Mouse (Mus musculus): ENCODE measurements around the gene Gm45062.

Gm45062 gene

DNA sequence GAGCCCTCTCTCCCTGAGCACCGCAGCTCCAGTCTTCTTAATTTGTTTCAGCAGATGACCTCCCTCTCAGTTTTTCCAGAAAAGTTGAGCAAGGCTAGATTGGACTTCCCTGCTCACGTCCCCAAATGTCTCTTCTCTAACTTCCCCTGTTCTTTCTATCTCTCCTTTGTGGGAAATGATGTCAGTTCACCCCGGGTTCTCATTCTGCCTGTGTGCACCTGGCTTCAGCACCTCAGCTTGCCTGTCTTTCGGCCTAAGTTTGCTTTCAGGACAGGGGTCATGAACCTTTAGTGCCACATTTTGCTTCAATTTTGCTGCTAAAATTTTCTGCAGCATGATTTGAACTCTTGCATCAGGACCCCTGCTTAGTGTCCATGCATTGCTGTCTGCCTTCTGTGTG lies 95.6 kb downstream of the Gm45062 start:
- in situ Hi-C loops (cut with MboI; ENCODE audit: low pct_unique_long_range_greater_than_20kb in 1 of 2, low sequenced_read_pairs in 2 of 2, unreplicated experiment in 1 of 2) = no loop called here

DNA sequence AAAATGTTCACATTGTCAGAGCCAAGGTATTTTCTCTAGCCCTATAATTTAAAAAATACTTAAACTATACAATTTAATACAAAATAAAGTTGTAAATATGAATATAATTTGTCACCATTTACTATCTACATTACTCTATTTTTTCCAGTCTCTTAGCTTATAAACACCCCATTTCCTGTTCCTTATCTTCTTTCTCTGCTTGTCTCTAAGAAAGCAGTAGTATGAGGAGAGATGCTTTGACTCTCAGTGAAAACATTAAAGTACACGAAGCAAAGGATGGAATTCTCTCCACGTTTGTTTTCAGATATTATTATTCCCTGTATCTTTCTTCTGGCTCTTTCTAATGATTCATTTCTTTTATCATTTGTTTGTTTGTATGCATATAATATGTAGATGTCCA lies 99.0 kb downstream of the Gm45062 start:
- in situ Hi-C loops (cut with MboI; ENCODE audit: low pct_unique_long_range_greater_than_20kb in 1 of 2, low sequenced_read_pairs in 2 of 2, unreplicated experiment in 1 of 2) = no loop called here

DNA sequence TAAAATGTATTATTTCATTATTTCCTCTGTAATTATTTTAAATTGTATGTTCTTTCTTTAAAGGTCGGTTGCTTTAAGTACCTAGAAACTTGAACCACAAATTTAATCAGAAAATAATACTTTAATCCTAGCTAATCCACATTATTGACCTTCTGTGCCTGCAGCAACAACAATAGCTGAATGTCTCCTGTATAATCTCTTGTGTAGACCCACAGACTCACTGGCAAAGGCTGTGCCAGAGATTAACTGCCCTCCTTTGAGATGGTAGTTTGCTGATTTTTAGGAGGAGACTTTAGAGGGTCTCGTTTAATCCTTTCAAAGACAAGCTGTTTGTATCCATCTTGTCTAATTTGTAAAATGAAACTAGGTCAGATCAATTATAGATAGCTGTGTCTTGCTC lies 99.5 kb downstream of the Gm45062 start:
- in situ Hi-C loops (cut with MboI; ENCODE audit: low pct_unique_long_range_greater_than_20kb in 1 of 2, low sequenced_read_pairs in 2 of 2, unreplicated experiment in 1 of 2) = no loop called here

DNA sequence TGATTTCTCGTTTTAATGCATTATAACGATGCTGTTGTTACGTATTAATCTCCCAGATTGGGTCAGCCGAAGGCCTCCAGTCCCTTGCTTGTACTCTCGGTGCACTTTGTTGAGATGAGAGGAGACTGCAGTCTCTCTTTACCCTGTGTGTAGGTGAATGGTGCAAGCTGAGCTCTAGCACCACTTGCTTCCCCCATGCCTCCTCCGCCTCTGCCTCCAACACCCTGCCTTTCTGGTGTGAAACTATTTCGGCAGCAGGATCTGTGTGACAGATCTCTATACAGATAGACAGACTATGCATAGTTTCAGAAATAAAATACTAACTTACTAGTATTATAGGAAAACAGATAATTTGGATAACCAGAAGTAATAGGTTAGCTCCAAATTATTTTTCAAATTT lies 101.6 kb downstream of the Gm45062 start:
- in situ Hi-C loops (cut with MboI; ENCODE audit: low pct_unique_long_range_greater_than_20kb in 1 of 2, low sequenced_read_pairs in 2 of 2, unreplicated experiment in 1 of 2) = no loop called here

DNA sequence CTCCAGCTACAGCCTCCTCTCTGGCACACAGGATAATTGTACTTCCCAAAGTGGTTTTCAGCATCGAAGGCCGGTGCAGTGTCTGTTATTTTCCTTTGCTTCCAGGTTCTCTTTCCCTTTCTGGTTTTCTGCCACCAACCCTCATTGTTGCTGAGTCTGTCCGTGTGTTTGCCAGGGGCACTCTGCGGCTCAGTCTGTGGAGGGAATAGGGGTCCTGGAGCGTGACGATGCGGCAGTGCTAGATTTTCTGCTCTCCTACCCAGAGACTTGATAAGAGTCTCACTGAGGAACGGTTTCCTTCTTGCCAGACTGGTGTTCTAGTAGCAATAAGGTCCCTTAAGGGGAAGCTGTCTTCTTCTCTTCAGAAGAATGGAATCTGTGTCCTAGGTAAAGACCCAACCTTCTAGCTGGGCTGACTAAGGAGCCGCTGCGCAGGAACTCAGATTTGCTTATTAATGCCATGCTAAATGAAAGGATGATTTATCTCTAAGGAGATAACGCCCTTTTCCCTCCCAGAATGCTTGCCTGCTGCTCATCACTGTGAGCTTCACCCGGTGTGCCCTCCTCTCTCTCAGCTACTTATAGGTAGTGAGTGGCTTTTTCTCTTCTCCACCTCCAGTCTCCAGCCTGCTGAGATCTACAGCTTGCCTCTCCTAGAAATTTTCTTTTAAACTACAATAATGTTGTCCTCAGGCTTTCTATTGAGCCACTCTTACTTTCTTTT lies 104.9 kb downstream of the Gm45062 start:
- in situ Hi-C loops (cut with MboI; ENCODE audit: low pct_unique_long_range_greater_than_20kb in 1 of 2, low sequenced_read_pairs in 2 of 2, unreplicated experiment in 1 of 2) = no loop called here

DNA sequence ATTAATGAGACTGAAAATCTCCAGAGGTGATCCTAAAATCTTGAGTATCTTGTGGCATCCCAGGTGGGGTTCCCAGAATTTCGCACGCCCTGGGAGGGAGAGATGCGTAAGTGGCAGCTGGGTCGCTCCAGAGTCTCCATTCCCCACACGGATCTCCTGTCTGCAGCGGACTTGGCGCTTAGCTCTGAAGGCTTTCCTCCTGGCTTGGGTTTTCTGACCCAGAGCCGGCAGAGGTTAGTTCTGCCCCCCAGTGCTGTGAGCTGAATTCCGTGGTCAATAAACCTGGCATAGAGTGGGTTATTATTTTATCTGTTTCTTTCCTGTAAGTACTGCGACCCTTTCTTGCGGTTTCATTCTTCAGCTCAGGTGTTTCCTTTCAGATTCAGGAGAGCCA lies 105.5 kb downstream of the Gm45062 start:
- in situ Hi-C loops (cut with MboI; ENCODE audit: low pct_unique_long_range_greater_than_20kb in 1 of 2, low sequenced_read_pairs in 2 of 2, unreplicated experiment in 1 of 2) = no loop called here

DNA sequence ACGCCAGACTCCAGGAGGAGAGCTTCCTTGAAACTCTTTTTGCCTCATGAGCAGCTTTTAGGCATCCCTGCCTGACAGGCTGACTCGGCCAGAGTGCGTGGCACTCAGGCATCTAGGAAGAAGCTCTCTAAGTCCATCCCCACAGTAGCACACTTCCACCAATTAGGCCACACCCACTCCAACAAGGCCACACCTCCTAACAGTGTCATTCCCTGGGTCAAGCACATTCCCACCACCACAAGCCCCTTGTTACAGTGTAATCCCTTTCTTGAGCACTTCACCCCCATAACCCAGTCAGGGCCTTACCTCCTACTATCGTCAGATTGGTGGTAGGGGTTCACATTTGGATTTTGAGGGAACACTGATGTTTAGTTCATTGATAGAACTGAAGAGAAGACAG lies 108.4 kb downstream of the Gm45062 start:
- in situ Hi-C loops (cut with MboI; ENCODE audit: low pct_unique_long_range_greater_than_20kb in 1 of 2, low sequenced_read_pairs in 2 of 2, unreplicated experiment in 1 of 2) = no loop called here

DNA sequence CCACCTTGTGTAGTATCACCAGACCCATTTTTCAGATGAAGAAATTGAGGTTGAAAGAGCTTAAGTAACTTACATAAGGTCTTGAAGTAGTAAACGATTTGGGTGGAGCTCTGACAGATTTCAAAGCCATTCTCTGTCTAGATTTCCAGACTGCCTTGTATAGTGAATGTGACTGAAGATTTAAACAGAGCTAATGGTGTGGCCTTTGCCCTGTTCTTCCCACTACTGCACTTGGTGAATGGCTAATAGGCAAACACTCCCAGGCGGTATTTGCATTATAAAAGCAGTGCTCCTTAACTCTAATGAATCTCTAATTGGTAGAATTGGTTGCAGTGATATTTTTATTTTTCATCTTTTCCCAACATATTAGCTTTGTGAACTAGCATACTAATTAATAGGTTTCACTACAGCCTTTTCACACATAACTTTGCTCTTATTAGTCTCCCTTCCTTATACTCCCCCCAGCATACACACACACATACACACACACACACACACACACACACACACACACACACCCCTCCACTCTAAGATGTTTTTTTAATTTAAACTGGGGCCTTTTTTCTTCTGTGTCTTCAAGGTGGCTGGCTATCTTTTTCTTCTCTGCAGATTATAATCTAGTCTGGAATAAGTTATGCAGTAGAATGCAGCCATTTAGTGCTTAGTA lies 109.1 kb downstream of the Gm45062 start:
- in situ Hi-C loops (cut with MboI; ENCODE audit: low pct_unique_long_range_greater_than_20kb in 1 of 2, low sequenced_read_pairs in 2 of 2, unreplicated experiment in 1 of 2) = no loop called here

DNA sequence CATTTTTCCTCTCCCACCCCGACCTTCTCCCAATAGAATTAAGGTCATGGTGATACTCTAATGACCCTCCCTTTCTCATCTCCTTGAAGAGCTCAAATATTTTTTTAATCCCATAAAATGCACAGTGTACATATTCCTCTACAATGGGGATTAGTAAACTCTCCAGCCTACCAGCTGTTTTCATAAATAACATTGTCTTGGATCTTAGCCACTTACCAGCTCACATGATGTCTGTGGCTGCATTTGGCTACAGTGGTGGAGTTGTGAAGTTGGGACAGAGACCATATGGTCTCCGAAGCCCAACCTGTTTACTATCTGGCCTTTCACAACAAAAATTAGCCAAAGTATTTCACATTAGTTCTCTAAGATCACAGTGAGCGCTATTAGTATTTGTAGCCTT lies 111.4 kb downstream of the Gm45062 start:
- in situ Hi-C loops (cut with MboI; ENCODE audit: low pct_unique_long_range_greater_than_20kb in 1 of 2, low sequenced_read_pairs in 2 of 2, unreplicated experiment in 1 of 2) = no loop called here

DNA sequence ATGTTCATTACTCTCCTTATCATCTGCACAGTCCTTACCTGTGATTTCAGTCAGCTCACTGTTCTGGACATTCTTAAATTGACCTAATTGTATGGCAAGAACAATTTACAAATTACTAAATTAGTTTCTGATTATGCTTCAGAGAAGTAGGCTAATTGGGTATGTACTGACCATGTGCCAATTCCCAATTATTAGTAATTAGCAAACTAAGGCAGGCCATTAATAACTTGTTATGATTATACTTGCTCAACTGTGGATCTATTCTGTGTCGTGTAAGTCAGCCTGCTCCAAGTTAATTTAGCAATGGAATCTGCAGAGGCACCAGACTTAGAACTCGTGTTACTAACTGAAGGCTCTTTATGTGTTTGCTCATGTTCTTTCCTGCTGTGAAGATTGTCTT lies 113.8 kb downstream of the Gm45062 start:
- in situ Hi-C loops (cut with MboI; ENCODE audit: low pct_unique_long_range_greater_than_20kb in 1 of 2, low sequenced_read_pairs in 2 of 2, unreplicated experiment in 1 of 2) = no loop called here

DNA sequence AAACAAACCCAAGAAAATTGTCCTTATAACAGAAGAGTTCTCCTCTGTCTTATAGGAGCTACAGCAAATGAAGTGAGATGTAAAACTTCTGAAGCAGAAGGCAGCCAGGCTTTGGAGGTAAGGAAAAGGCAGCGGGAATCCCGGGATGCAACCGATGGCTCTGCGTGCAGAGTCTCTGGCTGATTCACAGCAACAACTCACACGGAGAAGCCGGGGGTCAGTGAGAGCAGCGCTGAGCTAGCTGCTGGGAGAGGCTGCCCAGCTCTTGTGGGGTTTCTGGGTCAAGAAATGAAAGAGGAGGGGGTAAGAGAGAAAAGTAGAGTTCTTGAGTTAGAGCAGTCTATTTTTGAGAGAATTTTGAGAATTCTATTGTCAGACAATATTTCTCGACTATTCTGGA lies 114.6 kb downstream of the Gm45062 start:
- in situ Hi-C loops (cut with MboI; ENCODE audit: low pct_unique_long_range_greater_than_20kb in 1 of 2, low sequenced_read_pairs in 2 of 2, unreplicated experiment in 1 of 2) = no loop called here

DNA sequence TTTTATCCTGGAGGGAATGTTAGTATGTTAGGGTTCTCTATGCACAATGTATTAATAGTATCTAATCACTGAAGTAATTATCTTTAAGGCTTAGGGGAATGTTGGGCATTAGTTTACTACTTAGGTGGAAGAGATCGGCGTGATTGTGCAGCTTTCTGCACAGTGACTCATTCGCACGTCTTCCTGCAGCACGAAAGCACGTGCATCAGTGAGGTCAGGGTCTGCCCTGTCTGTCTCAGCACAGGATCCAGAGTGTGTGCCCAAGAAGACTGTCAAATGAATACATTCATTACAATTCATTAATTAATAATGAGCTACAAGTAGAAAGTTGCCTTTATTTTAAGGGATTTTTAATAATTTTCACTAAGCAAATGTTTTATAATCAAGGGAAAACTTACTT lies 115.0 kb downstream of the Gm45062 start:
- in situ Hi-C loops (cut with MboI; ENCODE audit: low pct_unique_long_range_greater_than_20kb in 1 of 2, low sequenced_read_pairs in 2 of 2, unreplicated experiment in 1 of 2) = no loop called here

DNA sequence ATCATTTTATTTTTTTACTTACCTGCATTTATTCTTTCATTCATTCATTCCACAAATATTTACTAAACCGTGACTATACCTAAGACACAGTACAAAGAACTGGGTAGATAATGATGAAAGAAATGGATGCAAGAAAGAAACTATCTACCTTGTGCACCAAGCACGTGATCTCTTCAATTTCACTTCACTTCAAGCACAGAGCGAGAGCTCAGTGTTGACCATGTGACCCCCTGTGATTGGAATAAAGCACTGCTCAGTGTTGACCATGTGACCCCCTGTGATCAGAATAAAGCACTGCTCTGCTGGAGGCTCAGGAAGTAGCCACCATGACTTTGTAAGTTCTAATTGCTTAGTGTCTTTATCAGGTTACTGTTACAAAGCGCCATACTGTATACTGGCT lies 115.5 kb downstream of the Gm45062 start:
- in situ Hi-C loops (cut with MboI; ENCODE audit: low pct_unique_long_range_greater_than_20kb in 1 of 2, low sequenced_read_pairs in 2 of 2, unreplicated experiment in 1 of 2) = no loop called here

DNA sequence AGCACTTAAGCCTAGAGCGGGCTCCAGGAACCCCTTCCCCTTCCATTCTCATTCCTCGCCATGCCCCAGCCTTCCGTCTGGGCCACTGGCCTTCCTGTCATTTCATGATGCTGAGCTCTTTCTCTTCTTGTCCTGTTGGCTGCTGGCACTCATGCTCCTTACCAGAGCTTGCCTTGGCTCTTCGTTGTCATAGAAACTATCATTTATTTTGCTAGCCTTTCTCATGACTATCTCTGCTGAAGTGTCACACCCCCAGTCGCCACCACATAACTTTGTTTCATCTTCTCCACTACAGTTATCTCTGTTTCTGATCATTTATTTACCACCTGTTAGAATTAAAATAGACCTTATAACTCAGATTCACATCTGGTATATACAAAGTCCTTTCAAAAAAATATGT lies 117.1 kb downstream of the Gm45062 start:
- in situ Hi-C loops (cut with MboI; ENCODE audit: low pct_unique_long_range_greater_than_20kb in 1 of 2, low sequenced_read_pairs in 2 of 2, unreplicated experiment in 1 of 2) = no loop called here

DNA sequence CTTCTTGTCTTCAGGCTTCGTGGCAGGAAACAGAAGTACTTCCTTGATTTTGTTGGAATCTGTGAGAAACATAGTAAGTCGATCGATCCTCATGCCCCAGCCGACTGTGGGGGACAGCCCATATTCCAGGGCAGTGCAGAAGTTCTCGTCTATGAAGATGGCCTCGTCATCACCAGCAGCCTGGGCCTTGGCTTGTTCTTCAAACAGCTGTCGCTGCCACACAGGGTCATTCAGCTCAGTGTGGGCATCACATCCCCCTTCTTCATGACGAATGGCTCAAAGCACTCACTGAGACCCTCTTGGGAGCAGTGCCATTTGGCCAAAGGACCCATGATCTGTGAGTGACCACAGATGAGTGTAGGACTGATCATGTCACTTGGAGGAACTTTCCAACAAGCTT lies 118.4 kb downstream of the Gm45062 start:
- in situ Hi-C loops (cut with MboI; ENCODE audit: low pct_unique_long_range_greater_than_20kb in 1 of 2, low sequenced_read_pairs in 2 of 2, unreplicated experiment in 1 of 2) = no loop called here

DNA sequence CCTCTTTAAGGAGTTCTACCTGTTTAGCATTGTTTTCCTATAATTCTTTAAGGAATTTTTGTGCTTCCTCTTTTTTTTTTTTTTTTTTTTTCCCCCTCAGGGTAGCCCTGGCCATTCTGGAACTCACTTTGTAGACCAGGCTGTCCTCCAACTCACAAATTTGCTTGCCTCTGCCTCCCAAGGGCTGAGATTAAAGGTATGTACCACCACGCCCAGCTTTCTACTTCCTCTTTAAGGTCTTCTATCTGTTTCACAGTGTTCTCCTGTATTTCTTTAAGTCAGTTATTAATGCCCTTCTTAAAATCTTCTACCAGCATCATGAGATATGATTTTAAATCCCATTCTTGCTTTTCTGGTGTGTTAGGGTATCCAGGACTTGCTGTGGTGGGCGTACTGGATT lies 130.1 kb downstream of the Gm45062 start:
- in situ Hi-C loops (cut with MboI; ENCODE audit: low pct_unique_long_range_greater_than_20kb in 1 of 2, low sequenced_read_pairs in 2 of 2, unreplicated experiment in 1 of 2) = no loop called here

DNA sequence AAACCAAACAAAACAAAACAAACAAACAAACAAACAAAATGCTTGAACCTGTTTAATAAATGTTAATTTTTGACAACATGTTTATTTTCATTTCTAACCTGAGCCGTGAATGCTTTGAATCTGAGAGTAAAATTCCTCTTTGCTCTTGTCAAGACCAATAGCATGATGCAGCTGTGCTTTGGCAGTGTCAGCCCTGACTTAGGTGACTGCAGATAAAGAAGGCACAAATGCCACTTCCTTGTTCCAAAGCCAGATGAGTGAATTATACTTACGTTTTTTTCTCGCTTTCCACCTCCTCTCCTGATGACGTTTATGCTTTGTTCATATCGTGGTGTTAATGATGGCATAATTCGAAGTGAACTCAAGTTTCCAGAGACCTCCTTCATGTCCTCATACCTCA lies 131.0 kb downstream of the Gm45062 start:
- in situ Hi-C loops (cut with MboI; ENCODE audit: low pct_unique_long_range_greater_than_20kb in 1 of 2, low sequenced_read_pairs in 2 of 2, unreplicated experiment in 1 of 2) = no loop called here

DNA sequence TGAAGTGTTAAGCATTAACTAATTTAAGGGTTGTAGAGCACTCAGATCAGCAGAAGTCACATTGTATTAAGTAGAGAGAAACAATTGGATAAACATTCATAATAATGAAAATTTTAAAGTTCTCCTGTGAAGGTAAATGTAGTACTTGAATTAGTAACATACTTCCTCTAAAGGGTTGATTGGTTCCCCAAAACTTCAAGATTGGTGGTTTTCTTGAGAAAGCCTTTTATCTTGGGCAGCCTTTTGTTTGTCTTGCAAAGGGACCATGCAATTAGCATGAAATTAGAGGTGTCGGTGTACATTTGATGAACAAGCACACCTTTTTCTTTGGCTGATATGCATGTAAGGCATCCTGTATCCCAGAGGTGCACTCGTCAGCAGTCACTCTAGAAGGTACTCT lies 131.7 kb downstream of the Gm45062 start:
- in situ Hi-C loops (cut with MboI; ENCODE audit: low pct_unique_long_range_greater_than_20kb in 1 of 2, low sequenced_read_pairs in 2 of 2, unreplicated experiment in 1 of 2) = no loop called here

DNA sequence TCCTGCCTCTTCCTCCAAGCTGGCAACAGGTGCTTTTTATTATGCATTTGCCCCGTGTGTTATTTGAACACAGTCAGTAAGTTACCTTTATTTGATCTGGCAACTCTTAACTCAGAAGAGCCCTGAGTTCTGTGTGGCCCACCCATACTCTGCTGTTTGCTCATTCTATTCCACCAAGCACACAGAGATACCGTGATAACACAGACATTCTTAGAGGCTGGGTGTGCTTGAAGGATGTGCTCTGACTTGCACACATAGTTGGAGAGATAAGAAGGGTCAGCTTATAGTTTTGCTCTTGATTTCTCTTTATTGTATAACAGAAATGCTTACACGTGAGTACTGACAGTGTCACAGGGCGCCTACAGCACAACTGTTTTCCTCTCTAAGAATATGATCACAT lies 133.8 kb downstream of the Gm45062 start:
- in situ Hi-C loops (cut with MboI; ENCODE audit: low pct_unique_long_range_greater_than_20kb in 1 of 2, low sequenced_read_pairs in 2 of 2, unreplicated experiment in 1 of 2) = no loop called here

DNA sequence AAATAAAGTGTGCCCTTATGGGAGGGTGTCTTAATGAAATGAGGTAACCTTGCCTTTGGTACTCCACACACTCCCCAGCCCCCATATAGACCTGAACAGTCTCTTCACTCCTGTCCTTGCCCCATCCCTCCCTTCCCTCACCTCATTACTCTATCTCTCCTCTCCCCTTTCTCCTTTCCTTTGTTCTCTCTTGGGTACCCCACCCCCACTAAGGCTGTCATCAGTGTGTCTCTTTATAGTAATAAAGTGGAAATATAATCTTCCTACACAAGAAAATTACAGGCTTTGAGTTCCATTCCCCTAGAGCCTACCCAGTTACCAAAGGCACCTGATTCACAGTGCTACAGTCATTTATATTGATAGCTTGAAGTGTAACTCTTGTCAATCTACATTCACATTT lies 134.8 kb downstream of the Gm45062 start:
- in situ Hi-C loops (cut with MboI; ENCODE audit: low pct_unique_long_range_greater_than_20kb in 1 of 2, low sequenced_read_pairs in 2 of 2, unreplicated experiment in 1 of 2) = no loop called here

Data from mouse embryonic stem cell (cell line).